Mouse (Mus musculus) olfactory bulb, adult 2 months (tissue): ENCODE data around the gene 1700012B07Rik.

Experiments used
- CTCF ChIP-seq: fragments of 200-500 bp; IDR thresholded peaks from 2 replicates; pipeline ENCODE4 v1.5.1; 2012; ENCODE audit warnings: low read depth, mild to moderate bottlenecking, low read length, moderate library complexity; ENCODE audit not compliant: insufficient read depth
- POLR2A ChIP-seq: fragments of 200-500 bp; IDR thresholded peaks from 2 replicates; pipeline ENCODE4 v1.6.1; 2012; ENCODE audit warnings: mild to moderate bottlenecking, low read depth, low read length, moderate library complexity; ENCODE audit not compliant: insufficient read depth

DNA sequence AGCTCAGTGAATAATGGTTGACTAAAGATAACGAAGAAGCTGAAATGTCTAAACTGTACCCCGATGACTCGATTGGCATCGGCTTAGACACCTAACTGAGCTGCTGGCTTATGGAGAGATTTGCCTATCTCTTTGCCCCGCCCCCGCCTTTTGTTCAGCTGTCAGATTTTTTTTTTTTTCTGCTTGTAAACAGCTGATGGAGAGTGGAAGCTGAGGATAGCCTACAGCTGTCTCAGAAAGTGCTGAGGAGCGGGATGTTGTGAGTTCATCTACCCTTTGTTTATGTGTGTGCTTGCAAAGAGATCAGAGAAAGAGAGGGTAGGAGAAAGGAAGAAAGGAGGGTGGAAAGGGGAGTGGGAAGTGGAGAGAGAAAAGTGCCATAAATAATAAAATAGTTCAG lies 67.8 kb downstream of the 1700012B07Rik start:
- TF ChIP-seq CTCF (no peak), POLR2A (no peak)
